Mouse (Mus musculus): ENCODE data around the gene Pole.

The Pole gene

GRCm38 (mm10) chr5:110285770-110286445 lies at the start of gene Pole, which contains the start of gene Pxmp2:
TSS of gene Pole (plus strand) at chr5:110286306.
TSS of gene Pxmp2 (minus strand) at chr5:110286186.
- peak; percentile 75 to 82 for DNase-seq (ENCODE audit: low spot score in 2 of 2)

- DNase-seq (ENCODE audit: low spot score in 2 of 2) = no peak
Measured at GRCm38 (mm10) chr5:110244091-110244490, 42.0 kb upstream of the Pole start.

- no peak for DNase-seq (ENCODE audit: low spot score in 2 of 2)
Measured at GRCm38 (mm10) chr5:110266941-110267340, 19.2 kb upstream of the Pole start.

GRCm38 (mm10) chr5:110269141-110270101 lies 16.7 kb upstream of the Pole start, which contains the start of gene Pgam5:
TSS of gene Pgam5 (minus strand) at chr5:110269913.
- DNase-seq (ENCODE audit: low spot score in 2 of 2) = peak; percentile 76 to 85

- no peak for DNase-seq (ENCODE audit: low spot score in 2 of 2)
Measured at GRCm38 (mm10) chr5:110270242-110270641, 15.9 kb upstream of the Pole start.

GRCm38 (mm10) chr5:110274147-110274546 lies 12.0 kb upstream of the Pole start:
- DNase-seq (ENCODE audit: low spot score in 2 of 2) = no peak

GRCm38 (mm10) chr5:110274846-110275245 lies 11.3 kb upstream of the Pole start:
- no peak for DNase-seq (ENCODE audit: low spot score in 2 of 2)

- DNase-seq (ENCODE audit: low spot score in 2 of 2) = no peak
Measured at GRCm38 (mm10) chr5:110276391-110276790, 9.7 kb upstream of the Pole start.

GRCm38 (mm10) chr5:110276910-110277309 lies 9.2 kb upstream of the Pole start:
- DNase-seq (ENCODE audit: low spot score in 2 of 2) = no peak

GRCm38 (mm10) chr5:110281984-110282383 lies 4.1 kb upstream of the Pole start:
- DNase-seq (ENCODE audit: low spot score in 2 of 2) = no peak

- peak; percentile 55 to 72 for DNase-seq (ENCODE audit: low spot score in 2 of 2)
Measured at GRCm38 (mm10) chr5:110284536-110284935, 1.6 kb upstream of the Pole start.

GRCm38 (mm10) chr5:110285156-110285555 lies 950 bp upstream of the Pole start:
- no peak for DNase-seq (ENCODE audit: low spot score in 2 of 2)

- DNase-seq (ENCODE audit: low spot score in 2 of 2) = no peak
Measured at GRCm38 (mm10) chr5:110286446-110287083, 459 bp downstream of the Pole start.

GRCm38 (mm10) chr5:110287084-110287475 lies 974 bp downstream of the Pole start:
- no peak for DNase-seq (ENCODE audit: low spot score in 2 of 2)

- no peak for DNase-seq (ENCODE audit: low spot score in 2 of 2)
Measured at GRCm38 (mm10) chr5:110291649-110292048, 5.5 kb downstream of the Pole start.

GRCm38 (mm10) chr5:110296637-110297036 lies 10.5 kb downstream of the Pole start:
- no peak for DNase-seq (ENCODE audit: low spot score in 2 of 2)

- DNase-seq (ENCODE audit: low spot score in 2 of 2) = no peak
Measured at GRCm38 (mm10) chr5:110300591-110300990, 14.5 kb downstream of the Pole start.

GRCm38 (mm10) chr5:110308861-110309260 lies 22.8 kb downstream of the Pole start:
- no peak for DNase-seq (ENCODE audit: low spot score in 2 of 2)

GRCm38 (mm10) chr5:110313127-110313526 lies 27.0 kb downstream of the Pole start:
- DNase-seq (ENCODE audit: low spot score in 2 of 2) = no peak

- DNase-seq (ENCODE audit: low spot score in 2 of 2) = no peak
Measured at GRCm38 (mm10) chr5:110330508-110330907, 44.4 kb downstream of the Pole start.

- DNase-seq (ENCODE audit: low spot score in 2 of 2) = no peak
Measured at GRCm38 (mm10) chr5:110338792-110339191, 52.7 kb downstream of the Pole start.

- no peak for DNase-seq (ENCODE audit: low spot score in 2 of 2)
Measured at GRCm38 (mm10) chr5:110342648-110343284, 56.7 kb downstream of the Pole start, which contains the start of gene P2rx2. TSS of gene P2rx2 (minus strand) at chr5:110343212.
